Mouse (Mus musculus) limb, embryonic 15.5 days (tissue): ENCODE results near the gene Umad1. TPM values are rescaled to one million over a fixed set of nuclear protein-coding genes. Genes with fewer than 3 reads are reported as not detected.

Experiments used
- ATAC-seq: fragments of 200-750 bp; cut with Nextera tagmentation; 2 replicates; pipeline ENCODE4 v1.8.0; 2017; ENCODE audit warnings: low read depth, moderate TSS enrichment; ENCODE audit not compliant: insufficient number of reproducible peaks, low FRiP score, low TSS enrichment
- H3K27ac ChIP-seq: fragments of 300-500 bp; sonication (generic); 2 replicates; pipeline ENCODE4 v1.5.1; 2015; ENCODE audit warnings: moderate library complexity, mild to moderate bottlenecking, inconsistent platforms
- H3K27me3 ChIP-seq: fragments of 300-500 bp; sonication (generic); 2 replicates; pipeline ENCODE4 v1.6.1; 2015; ENCODE audit warnings: inconsistent platforms
- H3K36me3 ChIP-seq: fragments of 300-500 bp; sonication (generic); 2 replicates; pipeline ENCODE4 v1.6.1; 2015; ENCODE audit warnings: inconsistent platforms
- H3K4me1 ChIP-seq: fragments of 300-500 bp; sonication (generic); 2 replicates; pipeline ENCODE4 v1.6.1; 2015; ENCODE audit warnings: inconsistent platforms
- H3K4me2 ChIP-seq: fragments of 300-500 bp; sonication (generic); 2 replicates; pipeline ENCODE4 v1.6.1; 2015; ENCODE audit warnings: mild to moderate bottlenecking, inconsistent platforms
- H3K4me3 ChIP-seq: fragments of 300-500 bp; sonication (generic); 2 replicates; pipeline ENCODE4 v1.5.1; 2015; ENCODE audit warnings: mild to moderate bottlenecking, inconsistent platforms
- H3K9ac ChIP-seq: fragments of 300-500 bp; sonication (generic); 2 replicates; pipeline ENCODE4 v1.6.1; 2015; ENCODE audit warnings: inconsistent platforms
- H3K9me3 ChIP-seq: fragments of 300-500 bp; sonication (generic); 2 replicates; pipeline ENCODE4 v1.6.1; 2016; ENCODE audit warnings: inconsistent platforms
- WGBS: fragments of 180-500 bp; shearing (Covaris S2); methylation state at CpG from one replicate; pipeline ENCODE4 v1.1.7; 2015; 5-methylcytosine and 5-hydroxymethylcytosine counted together
- polyA plus RNA-seq: library from polyadenylated mRNA; unstranded; fragments of >200 nt; fragmentation: Nextera tagmentation; extraction: Ambion mirVana; gene quantifications from 2 replicates; pipeline ENCODE4 v1.2.1, GENCODE M21; 2015

Umad1 gene
- polyA plus RNA-seq, 1 experiment from 2014 or later = 16.1 TPM

DNA sequence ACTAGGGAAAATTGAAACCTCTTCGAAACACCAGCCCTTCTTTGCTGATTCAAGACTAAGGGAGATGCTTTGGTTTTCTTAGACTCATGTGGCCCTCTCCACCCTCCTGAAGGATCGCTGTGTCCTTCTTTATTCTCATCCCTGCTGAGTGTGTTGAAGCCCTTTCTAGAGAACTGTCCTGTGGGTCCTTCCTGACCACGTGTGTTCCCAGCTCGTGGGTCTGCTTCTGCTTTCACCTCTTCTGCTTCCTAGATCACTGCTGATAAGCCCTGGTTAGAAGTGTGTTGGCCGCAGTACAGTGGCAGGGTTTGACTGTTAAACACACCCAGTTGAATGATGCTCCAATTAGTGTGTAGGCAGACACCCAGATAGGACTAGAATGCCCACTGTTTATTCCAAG, 168.6 kb downstream of the Umad1 start:
- Histone ChIP-seq H3K4me1 (no peaks in the 10 kb centered on the region), H3K27ac (no peak overlapping the region), H3K27me3 (no peaks in the 10 kb centered on the region), H3K9me3 (no peaks in the 10 kb centered on the region), H3K4me3 (no peak overlapping the region), H3K9ac (no peak overlapping the region), H3K36me3 (peaks cover 1% of the 10 kb centered on the region; the same call in 1 of the 2 replicates), H3K4me2 (no peak overlapping the region)
- WGBS = 74% methylated on average over 5 of the region's 5 CpGs
- ATAC-seq = no peak

DNA sequence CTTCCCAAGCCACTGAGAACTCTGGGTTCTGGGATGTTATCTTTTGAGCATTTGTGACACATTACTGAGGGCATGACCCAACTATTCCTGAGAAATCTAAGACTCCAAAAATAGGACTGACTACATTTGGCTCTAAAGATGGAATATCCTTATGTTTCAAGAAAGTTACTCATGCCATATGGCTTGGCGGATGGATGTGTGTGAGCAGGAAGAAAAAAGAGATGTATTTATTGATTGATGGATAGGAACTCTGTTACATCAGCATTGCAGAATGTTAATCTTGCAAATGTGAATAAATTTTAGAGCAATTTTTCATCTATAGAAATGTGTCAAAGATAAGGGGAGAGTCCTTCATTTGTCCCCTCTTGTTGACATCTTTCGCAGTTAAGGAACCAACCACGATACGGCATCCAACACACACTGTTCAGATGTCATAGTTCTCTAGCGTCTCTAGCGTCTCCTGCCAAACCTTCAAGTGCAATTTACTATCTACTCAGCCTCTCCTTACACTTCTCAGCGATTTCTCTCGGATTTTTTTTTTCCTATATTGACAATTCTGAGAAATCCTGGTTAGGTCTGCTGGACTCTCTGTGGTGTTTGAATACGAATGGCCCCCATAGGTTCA, 171.6 kb downstream of the Umad1 start:
- Histone ChIP-seq H3K4me3 (no peak overlapping the region), H3K36me3 (peaks cover 2% of the 10 kb centered on the region; the same call in 1 of the 2 replicates), H3K9me3 (no peaks in the 10 kb centered on the region), H3K4me2 (no peak overlapping the region), H3K27ac (no peak overlapping the region), H3K27me3 (no peaks in the 10 kb centered on the region), H3K9ac (no peak overlapping the region), H3K4me1 (no peaks in the 10 kb centered on the region)
- no peak for ATAC-seq
- WGBS = 89% methylated on average over 9 of the region's 9 CpGs

DNA sequence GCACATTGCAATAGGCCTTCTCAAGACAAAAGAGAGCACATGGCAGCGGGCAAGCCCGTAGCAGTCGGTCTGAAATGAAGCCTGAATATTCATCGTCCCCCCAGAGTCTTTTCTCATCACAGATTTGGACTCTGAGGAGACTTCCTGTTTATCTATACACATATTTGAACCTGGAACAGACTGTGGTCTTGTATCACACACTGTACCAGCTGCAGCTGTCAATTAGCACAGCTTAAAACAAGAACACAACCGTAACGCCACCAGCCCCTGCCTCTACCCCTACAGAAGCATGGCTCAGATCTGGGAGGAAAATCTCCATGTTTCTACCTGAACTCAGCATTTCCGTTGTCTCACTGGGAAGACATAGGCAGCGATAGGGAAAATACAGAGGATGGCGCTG, 174.1 kb downstream of the Umad1 start:
- no peak overlapping the region for H3K4me2 ChIP-seq
- H3K9ac ChIP-seq = no peak overlapping the region
- no peaks in the 10 kb centered on the region for H3K4me1 ChIP-seq
- no peak overlapping the region for H3K27ac ChIP-seq
- H3K36me3 ChIP-seq = peaks cover 2% of the 10 kb centered on the region; the same call in 1 of the 2 replicates
- H3K9me3 ChIP-seq = no peaks in the 10 kb centered on the region
- no peak overlapping the region for H3K4me3 ChIP-seq
- H3K27me3 ChIP-seq = no peaks in the 10 kb centered on the region
- 86% methylated on average over 9 of the region's 9 CpGs for WGBS
- no peak for ATAC-seq

- no peaks in the 10 kb centered on the region for H3K36me3 ChIP-seq
- WGBS = 89% methylated on average over 3 of the region's 3 CpGs
- ATAC-seq = no peak
- no peak overlapping the region for H3K4me2 ChIP-seq
- H3K9ac ChIP-seq = no peak overlapping the region
- no peaks in the 10 kb centered on the region for H3K27me3 ChIP-seq
- H3K4me3 ChIP-seq = no peak overlapping the region
- H3K27ac ChIP-seq = no peak overlapping the region
- H3K4me1 ChIP-seq = no peaks in the 10 kb centered on the region
- no peaks in the 10 kb centered on the region for H3K9me3 ChIP-seq
Observed at GRCm38 (mm10) chr6:8437937-8438336, 178.8 kb downstream of the Umad1 start.

- no peak overlapping the region for H3K4me2 ChIP-seq
- H3K36me3 ChIP-seq = no peaks in the 10 kb centered on the region
- H3K4me3 ChIP-seq = no peak overlapping the region
- no peak overlapping the region for H3K27ac ChIP-seq
- H3K9ac ChIP-seq = no peak overlapping the region
- no peaks in the 10 kb centered on the region for H3K9me3 ChIP-seq
- no peaks in the 10 kb centered on the region for H3K27me3 ChIP-seq
- WGBS = 84% methylated on average over 3 of the region's 3 CpGs
- no peak for ATAC-seq
- H3K4me1 ChIP-seq = peaks cover 7% of the 10 kb centered on the region
Observed at GRCm38 (mm10) chr6:8441814-8442213, 182.7 kb downstream of the Umad1 start.

- ATAC-seq = no peak
- Histone ChIP-seq H3K36me3 (no peaks in the 10 kb centered on the region), H3K27me3 (no peaks in the 10 kb centered on the region), H3K4me3 (no peak overlapping the region), H3K4me2 (no peak overlapping the region), H3K9me3 (no peaks in the 10 kb centered on the region), H3K9ac (no peak overlapping the region), H3K4me1 (peaks cover 8% of the 10 kb centered on the region), H3K27ac (peak overlapping the region; percentile 13; the same call in 1 of the 2 replicates)
- 37% methylated on average over 5 of the region's 5 CpGs for WGBS
Observed at GRCm38 (mm10) chr6:8446786-8447185, 187.7 kb downstream of the Umad1 start.

GRCm38 (mm10) chr6:8455599-8455998, 196.5 kb downstream of the Umad1 start:
- 87% methylated on average over 5 of the region's 5 CpGs for WGBS
- no peak overlapping the region for H3K27ac ChIP-seq
- no peak overlapping the region for H3K4me2 ChIP-seq
- H3K9me3 ChIP-seq = no peaks in the 10 kb centered on the region
- no peaks in the 10 kb centered on the region for H3K27me3 ChIP-seq
- no peak overlapping the region for H3K9ac ChIP-seq
- H3K4me3 ChIP-seq = no peak overlapping the region
- no peaks in the 10 kb centered on the region for H3K36me3 ChIP-seq
- H3K4me1 ChIP-seq = no peaks in the 10 kb centered on the region
- ATAC-seq = no peak

DNA sequence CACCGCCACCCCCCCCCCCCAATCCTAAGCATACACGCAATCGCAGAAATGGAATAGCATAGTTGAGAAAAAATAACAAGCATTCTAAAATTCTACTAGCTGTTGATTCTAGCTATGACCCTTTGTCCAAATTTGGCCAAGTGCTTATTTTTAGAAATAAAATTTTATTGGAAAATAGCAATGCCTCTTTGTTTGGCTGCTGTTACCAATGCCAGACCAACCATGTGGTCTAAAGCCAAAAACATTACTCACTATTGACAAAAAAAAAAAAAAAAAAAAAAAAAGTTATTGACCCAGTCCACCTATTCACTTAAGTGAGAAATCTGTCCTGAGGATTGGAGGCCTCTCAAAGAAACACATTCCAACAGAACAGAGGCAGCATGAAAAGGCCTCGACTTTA, 199.5 kb downstream of the Umad1 start:
- WGBS = 66% methylated on average over 4 of the region's 4 CpGs
- Histone ChIP-seq H3K27ac (no peak overlapping the region), H3K36me3 (no peaks in the 10 kb centered on the region), H3K27me3 (no peaks in the 10 kb centered on the region), H3K4me2 (no peak overlapping the region), H3K9ac (no peak overlapping the region), H3K4me1 (no peaks in the 10 kb centered on the region), H3K4me3 (no peak overlapping the region), H3K9me3 (no peaks in the 10 kb centered on the region)
- ATAC-seq = no peak

GRCm38 (mm10) chr6:8462447-8462846, 203.4 kb downstream of the Umad1 start:
- Histone ChIP-seq H3K4me2 (no peak overlapping the region), H3K36me3 (no peaks in the 10 kb centered on the region), H3K27me3 (no peaks in the 10 kb centered on the region), H3K9me3 (no peaks in the 10 kb centered on the region), H3K4me3 (no peak overlapping the region), H3K27ac (no peak overlapping the region), H3K9ac (no peak overlapping the region), H3K4me1 (0 out of 2 replicates have a peak, but pooled peaks cover 2% of the 10 kb centered on the region)
- ATAC-seq = no peak
- WGBS = 86% methylated on average over 2 of the region's 2 CpGs

DNA sequence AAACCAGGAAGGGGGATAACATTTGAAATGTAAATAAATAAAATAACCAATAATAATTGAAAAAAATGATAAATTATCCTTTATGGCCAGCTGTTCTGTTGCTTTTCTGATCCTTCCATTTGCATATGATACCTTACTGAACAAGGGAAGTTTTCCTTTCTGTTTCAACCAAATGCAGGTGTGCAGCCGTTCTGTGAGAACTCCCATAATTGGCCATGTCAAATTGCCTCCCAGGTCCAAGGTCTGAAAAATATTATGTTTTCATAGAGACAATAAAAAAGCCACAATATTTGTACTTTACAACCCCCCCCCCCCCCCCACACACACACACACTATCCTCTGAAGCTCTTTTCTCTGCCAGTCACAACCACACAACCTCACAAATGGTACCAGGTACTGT, 206.3 kb downstream of the Umad1 start:
- H3K9ac ChIP-seq = no peak overlapping the region
- H3K4me3 ChIP-seq = no peak overlapping the region
- H3K9me3 ChIP-seq = no peaks in the 10 kb centered on the region
- no peak for ATAC-seq
- no peak overlapping the region for H3K27ac ChIP-seq
- H3K36me3 ChIP-seq = no peaks in the 10 kb centered on the region
- no peaks in the 10 kb centered on the region for H3K27me3 ChIP-seq
- 0 out of 2 replicates have a peak, but pooled peaks cover 2% of the 10 kb centered on the region for H3K4me1 ChIP-seq
- H3K4me2 ChIP-seq = no peak overlapping the region
- 30% methylated on average over 1 of the region's 1 CpGs for WGBS

- no peak overlapping the region for H3K27ac ChIP-seq
- 60% methylated on average over 5 of the region's 5 CpGs for WGBS
- 0 out of 2 replicates have a peak, but pooled peaks cover 2% of the 10 kb centered on the region for H3K4me1 ChIP-seq
- no peaks in the 10 kb centered on the region for H3K36me3 ChIP-seq
- no peak overlapping the region for H3K9ac ChIP-seq
- H3K4me3 ChIP-seq = no peak overlapping the region
- no peaks in the 10 kb centered on the region for H3K27me3 ChIP-seq
- H3K4me2 ChIP-seq = no peak overlapping the region
- no peak for ATAC-seq
- H3K9me3 ChIP-seq = no peaks in the 10 kb centered on the region
Observed at GRCm38 (mm10) chr6:8465985-8466384, 206.9 kb downstream of the Umad1 start.

DNA sequence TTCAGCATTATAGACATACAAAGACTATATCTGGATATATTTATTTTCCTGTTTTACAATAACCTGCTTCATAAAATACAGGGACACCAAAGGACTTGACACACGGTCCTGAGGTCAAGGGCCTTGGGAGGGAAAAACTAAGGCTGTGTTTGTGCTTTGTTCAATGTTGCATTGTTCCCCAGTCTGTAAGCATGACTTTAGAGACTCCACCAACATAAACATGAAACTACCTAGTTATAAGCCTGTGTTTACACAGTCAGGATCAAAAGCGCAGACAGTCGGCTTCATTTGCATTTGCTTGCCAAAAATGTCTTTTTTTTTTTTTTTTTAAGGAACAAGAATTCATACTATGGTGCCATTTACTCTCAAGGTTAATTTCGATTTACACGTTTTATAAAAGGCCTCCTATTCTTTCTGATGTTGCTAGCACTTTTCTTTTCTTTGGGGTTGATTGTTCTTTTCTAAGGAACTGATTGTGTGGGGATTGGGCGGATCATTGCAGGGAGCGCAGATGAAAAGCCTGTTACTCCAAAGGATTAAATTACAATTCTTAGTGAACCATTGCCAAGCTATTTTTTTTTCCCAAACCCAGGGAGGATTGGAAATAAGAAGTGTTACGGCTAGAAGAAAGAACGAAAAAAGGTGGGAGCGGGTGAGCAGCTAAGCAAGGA, 208.7 kb downstream of the Umad1 start:
- no peak overlapping the region for H3K27ac ChIP-seq
- no peaks in the 10 kb centered on the region for H3K27me3 ChIP-seq
- WGBS = 63% methylated on average over 10 of the region's 10 CpGs
- no peak for ATAC-seq
- no peaks in the 10 kb centered on the region for H3K36me3 ChIP-seq
- no peak overlapping the region for H3K4me2 ChIP-seq
- H3K9ac ChIP-seq = no peak overlapping the region
- 0 out of 2 replicates have a peak, but pooled peaks cover 2% of the 10 kb centered on the region for H3K4me1 ChIP-seq
- no peaks in the 10 kb centered on the region for H3K9me3 ChIP-seq
- H3K4me3 ChIP-seq = no peak overlapping the region
